Mouse (Mus musculus): Measurements from ENCODE around the gene Ap2a1. TPM values are rescaled to one million over a fixed set of nuclear protein-coding genes. Genes with fewer than 3 reads are reported as not detected.

Ap2a1 gene
- total RNA-seq, 2 experiments from 2014 or later, result 356 to 358 TPM

- intact Hi-C loops (cut with DNase I), result loop anchor here (5.0 kb wide), 1 partner anchor 34 kb away; no protein-coding TSS in a partner anchor
- DNase-seq (ENCODE audit: extremely low spot score in 1 of 2, low spot score in 2 of 2), result peak in 1 of 2 experiments; percentile 22
Observed at GRCm38 (mm10) chr7:44956266-44956665, 27.0 kb upstream of the Ap2a1 start.

GRCm38 (mm10) chr7:44955628-44956027 lies 26.3 kb upstream of the Ap2a1 start:
- DNase-seq (ENCODE audit: extremely low spot score in 1 of 2, low spot score in 2 of 2), result peak in 1 of 2 experiments; percentile 14
- intact Hi-C loops (cut with DNase I), result loop anchor here (5.0 kb wide), 1 partner anchor 33 kb away; no protein-coding TSS in a partner anchor

GRCm38 (mm10) chr7:44954091-44954885 lies 25.0 kb upstream of the Ap2a1 start:
- peak in 1 of 2 experiments; percentile 16 for DNase-seq (ENCODE audit: extremely low spot score in 1 of 2, low spot score in 2 of 2)
- intact Hi-C loops (cut with DNase I), result no loop called here

GRCm38 (mm10) chr7:44953561-44953960 lies 24.3 kb upstream of the Ap2a1 start:
- intact Hi-C loops (cut with DNase I), result no loop called here
- DNase-seq (ENCODE audit: extremely low spot score in 1 of 2, low spot score in 2 of 2), result peak in 1 of 2 experiments; percentile 38

GRCm38 (mm10) chr7:44952611-44953306 lies 23.5 kb upstream of the Ap2a1 start:
- intact Hi-C loops (cut with DNase I), result no loop called here
- peak; percentile 79 to 95 for DNase-seq (ENCODE audit: extremely low spot score in 1 of 2, low spot score in 2 of 2)

- peak in 1 of 2 experiments; percentile 80 for DNase-seq (ENCODE audit: extremely low spot score in 1 of 2, low spot score in 2 of 2)
Observed at GRCm38 (mm10) chr7:44951960-44952359, 22.7 kb upstream of the Ap2a1 start.

GRCm38 (mm10) chr7:44949922-44950321 lies 20.6 kb upstream of the Ap2a1 start:
- peak in 1 of 2 experiments; percentile 19 for DNase-seq (ENCODE audit: extremely low spot score in 1 of 2, low spot score in 2 of 2)
- intact Hi-C loops (cut with DNase I), result no loop called here

More at GRCm38 (mm10) chr7:44951960-44952359, 22.7 kb upstream of the Ap2a1 start:
- intact Hi-C loops (cut with DNase I), result no loop called here

GRCm38 (mm10) chr7:44942904-44943303 lies 13.6 kb upstream of the Ap2a1 start, which contains the start of gene Tsks:
Gene Tsks, plus strand, starts transcription at chr7:44943204.
- intact Hi-C loops (cut with DNase I), result no loop called here
- DNase-seq (ENCODE audit: extremely low spot score in 1 of 2, low spot score in 2 of 2), result peak in 1 of 2 experiments; percentile 16

- intact Hi-C loops (cut with DNase I), result no loop called here
- DNase-seq (ENCODE audit: extremely low spot score in 1 of 2, low spot score in 2 of 2), result no peak
Observed at GRCm38 (mm10) chr7:44938680-44939079, 9.4 kb upstream of the Ap2a1 start.

- no peak for DNase-seq (ENCODE audit: extremely low spot score in 1 of 2, low spot score in 2 of 2)
- intact Hi-C loops (cut with DNase I), result no loop called here
Observed at GRCm38 (mm10) chr7:44928570-44928969, 726 bp downstream of the Ap2a1 start.

- intact Hi-C loops (cut with DNase I), result no loop called here
- no peak for DNase-seq (ENCODE audit: extremely low spot score in 1 of 2, low spot score in 2 of 2)
Observed at GRCm38 (mm10) chr7:44925468-44925867, 3.8 kb downstream of the Ap2a1 start.

GRCm38 (mm10) chr7:44922530-44922929 lies 6.8 kb downstream of the Ap2a1 start:
- DNase-seq (ENCODE audit: extremely low spot score in 1 of 2, low spot score in 2 of 2), result no peak
- intact Hi-C loops (cut with DNase I), result loop anchor here (5.0 kb wide), 1 partner anchor 35 kb away; no protein-coding TSS in a partner anchor

- intact Hi-C loops (cut with DNase I), result no loop called here
- no peak for DNase-seq (ENCODE audit: extremely low spot score in 1 of 2, low spot score in 2 of 2)
Observed at GRCm38 (mm10) chr7:44919127-44919526, 10.2 kb downstream of the Ap2a1 start.

GRCm38 (mm10) chr7:44918219-44918618 lies 11.1 kb downstream of the Ap2a1 start:
- DNase-seq (ENCODE audit: extremely low spot score in 1 of 2, low spot score in 2 of 2), result no peak
- intact Hi-C loops (cut with DNase I), result no loop called here

- DNase-seq (ENCODE audit: extremely low spot score in 1 of 2, low spot score in 2 of 2), result no peak
- intact Hi-C loops (cut with DNase I), result no loop called here
Observed at GRCm38 (mm10) chr7:44916881-44917280, 12.4 kb downstream of the Ap2a1 start.

- DNase-seq (ENCODE audit: extremely low spot score in 1 of 2, low spot score in 2 of 2), result peak in 1 of 2 experiments; percentile 74
- intact Hi-C loops (cut with DNase I), result no loop called here
Observed at GRCm38 (mm10) chr7:44916191-44916590, 13.1 kb downstream of the Ap2a1 start.

GRCm38 (mm10) chr7:44915314-44915713 lies 14.0 kb downstream of the Ap2a1 start:
- no peak for DNase-seq (ENCODE audit: extremely low spot score in 1 of 2, low spot score in 2 of 2)
- intact Hi-C loops (cut with DNase I), result no loop called here

GRCm38 (mm10) chr7:44914396-44914795 lies 14.9 kb downstream of the Ap2a1 start:
- DNase-seq (ENCODE audit: extremely low spot score in 1 of 2, low spot score in 2 of 2), result no peak
- intact Hi-C loops (cut with DNase I), result no loop called here

GRCm38 (mm10) chr7:44908706-44909476 lies 20.4 kb downstream of the Ap2a1 start:
- DNase-seq (ENCODE audit: extremely low spot score in 1 of 2, low spot score in 2 of 2), result no peak
- intact Hi-C loops (cut with DNase I), result no loop called here

Data from left cerebral cortex, postnatal 10 days (tissue).